Mouse (Mus musculus) heart, postnatal 0 days (tissue): ENCODE measurements at regions not wholly inside any gene's neighbourhood (a gene's known extent, or its start where the extent isn't known, plus 50 kb on each side); places are given as distances from the start of the nearest gene placed in this dataset.

ENCODE experiments used
- ATAC-seq: fragments of 200-750 bp; cut with Nextera tagmentation; 2 replicates; pipeline ENCODE4 v1.8.0; 2017; ENCODE audit warnings: low read depth, moderate number of reproducible peaks, moderate library complexity; ENCODE audit not compliant: insufficient read depth
- DNase-seq: peaks from one replicate; pipeline ENCODE4 v3.0.0-alpha.2; 2016; ENCODE audit warnings: low spot score
- H3K27ac ChIP-seq: fragments of 300-500 bp; sonication (generic); 2 replicates; pipeline ENCODE4 v1.5.1; 2014; ENCODE audit warnings: low read depth, mild to moderate bottlenecking
- H3K27me3 ChIP-seq: fragments of 300-500 bp; sonication (generic); 2 replicates; pipeline ENCODE4 v1.6.1; 2014; ENCODE audit warnings: low read length, mixed read lengths; ENCODE audit not compliant: control insufficient read depth, insufficient read depth
- H3K36me3 ChIP-seq: fragments of 300-500 bp; sonication (generic); replicated peaks from 2 replicates; pipeline ENCODE4 v1.6.1; 2014; ENCODE audit warnings: low read length, mixed read lengths; ENCODE audit not compliant: control insufficient read depth, insufficient read depth
- H3K4me1 ChIP-seq: fragments of 300-500 bp; sonication (generic); 2 replicates; pipeline ENCODE4 v1.6.1; 2014; ENCODE audit warnings: antibody characterized with exemption; ENCODE audit not compliant: control insufficient read depth, insufficient read depth
- H3K4me2 ChIP-seq: fragments of 300-500 bp; sonication (generic); 2 replicates; pipeline ENCODE4 v1.6.1; 2014; ENCODE audit warnings: low read depth, mild to moderate bottlenecking, low read length, moderate library complexity
- H3K4me3 ChIP-seq: fragments of 300-500 bp; sonication (generic); 2 replicates; pipeline ENCODE4 v1.5.1; 2014; ENCODE audit warnings: low read depth, low read length
- H3K9ac ChIP-seq: fragments of 300-500 bp; sonication (generic); replicated peaks from 2 replicates; pipeline ENCODE4 v1.6.1; 2014; ENCODE audit warnings: low read depth, low read length, mixed read lengths
- H3K9me3 ChIP-seq: fragments of 300-500 bp; sonication (generic); replicated peaks from 2 replicates; pipeline ENCODE4 v1.6.1; 2016; ENCODE audit warnings: low read length; ENCODE audit not compliant: control insufficient read depth
- CTCF ChIP-seq: IDR thresholded peaks from 2 replicates; pipeline ENCODE4 v1.5.1; 2016; ENCODE audit warnings: antibody characterized with exemption, control low read depth, low read depth
- EP300 ChIP-seq: IDR thresholded peaks from 2 replicates; pipeline ENCODE4 v1.6.1; 2016; ENCODE audit warnings: antibody characterized with exemption, low read depth
- WGBS: fragments of 180-500 bp; shearing (Covaris S2); extraction: QIAGEN DNeasy Blood & Tissue Kit; methylation state at CpG from one replicate; pipeline ENCODE4 v1.1.7; 2014; 5-methylcytosine and 5-hydroxymethylcytosine counted together

- ATAC-seq, result no peak
- TF ChIP-seq EP300 (no peak), CTCF (no peak)
- no peak overlapping the region for H3K4me2 ChIP-seq
These were observed 73.2 kb upstream of the Azi2 start for GRCm38 (mm10) chr9:117967080-117967479.

GRCm38 (mm10) chr9:117966326-117966989 lies 73.8 kb upstream of the Azi2 start:
- TF ChIP-seq CTCF (peak; percentile 53), EP300 (no peak)
- ATAC-seq, result peak; percentile 55; the same call in 1 of the 2 replicates
- Histone ChIP-seq H3K27me3 (no peaks in the 10 kb centered on the region), H3K9ac (no peak overlapping the region), H3K9me3 (no peaks in the 10 kb centered on the region), H3K4me3 (no peak overlapping the region), H3K27ac (no peak overlapping the region), H3K36me3 (no peaks in the 10 kb centered on the region), H3K4me1 (no peaks in the 10 kb centered on the region), H3K4me2 (no peak overlapping the region)
- WGBS, result 48% methylated on average over 10 of the region's 10 CpGs
- DNase-seq, result peak; percentile 41

More at GRCm38 (mm10) chr9:117967080-117967479, 73.2 kb upstream of the Azi2 start:
- Histone ChIP-seq H3K4me3 (no peak overlapping the region), H3K36me3 (no peaks in the 10 kb centered on the region), H3K4me1 (no peaks in the 10 kb centered on the region), H3K9ac (no peak overlapping the region), H3K27ac (no peak overlapping the region), H3K27me3 (no peaks in the 10 kb centered on the region), H3K9me3 (no peaks in the 10 kb centered on the region)
- 56% methylated on average over 2 of the region's 2 CpGs for WGBS
- no peak for DNase-seq

GRCm38 (mm10) chr9:117962088-117963030 lies 77.9 kb upstream of the Azi2 start:
- 60% methylated on average over 9 of the region's 9 CpGs for WGBS
- H3K36me3 ChIP-seq, result no peaks in the 10 kb centered on the region
- H3K9me3 ChIP-seq, result no peaks in the 10 kb centered on the region
- H3K4me2 ChIP-seq, result no peak overlapping the region
- TF ChIP-seq EP300 (no peak), CTCF (no peak)
- H3K9ac ChIP-seq, result no peak overlapping the region
- H3K27ac ChIP-seq, result no peak overlapping the region
- no peak for ATAC-seq
- no peak for DNase-seq
- no peak overlapping the region for H3K4me3 ChIP-seq
- H3K27me3 ChIP-seq, result no peaks in the 10 kb centered on the region
- H3K4me1 ChIP-seq, result no peaks in the 10 kb centered on the region

- H3K36me3 ChIP-seq, result no peaks in the 10 kb centered on the region
- ATAC-seq (no peak), DNase-seq (no peak)
- no peak overlapping the region for H3K27ac ChIP-seq
- WGBS, result 91% methylated on average over 2 of the region's 2 CpGs
- H3K9ac ChIP-seq, result no peak overlapping the region
- H3K4me2 ChIP-seq, result no peak overlapping the region
- H3K27me3 ChIP-seq, result no peaks in the 10 kb centered on the region
- no peaks in the 10 kb centered on the region for H3K9me3 ChIP-seq
- H3K4me3 ChIP-seq, result no peak overlapping the region
- no peak for TF ChIP-seq CTCF
- TF ChIP-seq EP300, result no peak
- H3K4me1 ChIP-seq, result no peaks in the 10 kb centered on the region
These were observed 80.5 kb upstream of the Azi2 start for GRCm38 (mm10) chr9:117959845-117960244.

- Histone ChIP-seq H3K4me3 (no peak overlapping the region), H3K9me3 (no peaks in the 10 kb centered on the region), H3K27me3 (no peaks in the 10 kb centered on the region), H3K36me3 (no peaks in the 10 kb centered on the region), H3K27ac (no peak overlapping the region), H3K4me1 (no peaks in the 10 kb centered on the region), H3K9ac (no peak overlapping the region), H3K4me2 (no peak overlapping the region)
- WGBS, result 80% methylated on average over 2 of the region's 2 CpGs
- ATAC-seq (no peak), DNase-seq (no peak)
- TF ChIP-seq CTCF, result no peak
These were observed 83.1 kb upstream of the Azi2 start for GRCm38 (mm10) chr9:117957195-117957594.
